ENCODE assay signal across 19 mouse cellular contexts in genomic region chr11:75922741-75923140, GRCm38 (mm10). TPM values are rescaled to one million over a fixed set of nuclear protein-coding genes. Genes with fewer than 3 reads are reported as not detected.
DNase-seq lines count a peak whose midpoint lies in the region; ATAC-seq and TF ChIP-seq lines count a peak whose summit lies in the region.
"Had no signal": no experiment of that assay in that cellular context is flagged by ENCODE, and none has a peak within 500 bp of the region (broad histone marks: within the 10 kb centered on the region; RNA-seq: fewer than 3 reads in every experiment).

No protein-coding gene starts in this region.

- WGBS in hindbrain, postnatal 0 days: 76% methylated on average over 4 of the region's 4 CpGs
- 83% methylated on average over 4 of the region's 4 CpGs for WGBS in hindbrain, embryonic 12.5 days
- WGBS in embryonic facial prominence, embryonic 13.5 days: 79% methylated on average over 4 of the region's 4 CpGs
- WGBS in intestine, postnatal 0 days: 83% methylated on average over 4 of the region's 4 CpGs

- H3K4me2 ChIP-seq in hindbrain, postnatal 0 days (ENCODE audit: low read depth, low read length): no peak overlapping the region
- H3K4me2 ChIP-seq in hindbrain, embryonic 12.5 days (replicated peaks): no peak overlapping the region
- H3K4me2 ChIP-seq in embryonic facial prominence, embryonic 13.5 days: no peak overlapping the region
- peak overlapping the region; percentile 58 for H3K4me2 ChIP-seq in intestine, postnatal 0 days (replicated peaks; ENCODE audit: low read depth)
- H3K4me2 ChIP-seq: embryonic facial prominence, embryonic 12.5 days; limb, embryonic 15.5 days; liver, embryonic 15.5 days; neural tube, embryonic 13.5 days had no signal

- peak; percentile 35; the same call in 1 of the 2 replicates for ATAC-seq in hindbrain, postnatal 0 days
- ATAC-seq in hindbrain, embryonic 12.5 days (ENCODE audit: low FRiP score): no peak
- ATAC-seq in embryonic facial prominence, embryonic 13.5 days (ENCODE audit: insufficient number of reproducible peaks, insufficient read depth, low FRiP score, low TSS enrichment, low read depth): no peak
- ATAC-seq in intestine, postnatal 0 days: no peak
- ATAC-seq: forebrain, embryonic 16.5 days had no signal

- no peaks in the 10 kb centered on the region for H3K9me3 ChIP-seq in hindbrain, postnatal 0 days (ENCODE audit: low read length)
- H3K9me3 ChIP-seq in hindbrain, embryonic 12.5 days (replicated peaks): no peaks in the 10 kb centered on the region
- H3K9me3 ChIP-seq in embryonic facial prominence, embryonic 13.5 days: no peaks in the 10 kb centered on the region
- H3K9me3 ChIP-seq in intestine, postnatal 0 days (ENCODE audit: control insufficient read depth): no peaks in the 10 kb centered on the region
- H3K9me3 ChIP-seq: embryonic facial prominence, embryonic 12.5 days; limb, embryonic 15.5 days; liver, embryonic 15.5 days; midbrain, embryonic 10.5 days; neural tube, embryonic 13.5 days had no signal

- DNase-seq in hindbrain, postnatal 0 days (ENCODE audit: low spot score): no peak
- DNase-seq in kidney, postnatal 10 days: peak; percentile 49
- no peak for DNase-seq in frontal cortex, postnatal 25 days (ENCODE audit: low spot score in 2 of 2)
- DNase-seq in yolk sac, embryonic 10.5 days (ENCODE audit: low spot score): no peak
- DNase-seq: cerebellum, adult 2 months; heart, adult 11 months; heart, postnatal 36 days; thymus, adult 2 months had no signal

- peaks cover 8% of the 10 kb centered on the region; the same call in 1 of the 2 replicates for H3K4me1 ChIP-seq in hindbrain, postnatal 0 days (ENCODE audit: insufficient read depth, low read length)
- H3K4me1 ChIP-seq in hindbrain, embryonic 12.5 days: peaks cover 20% of the 10 kb centered on the region
- H3K4me1 ChIP-seq in embryonic facial prominence, embryonic 13.5 days: peaks cover 24% of the 10 kb centered on the region
- H3K4me1 ChIP-seq in intestine, postnatal 0 days (replicated peaks; ENCODE audit: control insufficient read depth, insufficient read depth, low read length): peaks cover 7% of the 10 kb centered on the region; the same call in 1 of the 2 replicates

- H3K36me3 ChIP-seq in hindbrain, postnatal 0 days (ENCODE audit: insufficient read depth, low read length): no peaks in the 10 kb centered on the region
- H3K36me3 ChIP-seq in hindbrain, embryonic 12.5 days: no peaks in the 10 kb centered on the region
- H3K36me3 ChIP-seq in embryonic facial prominence, embryonic 13.5 days: no peaks in the 10 kb centered on the region
- H3K36me3 ChIP-seq in intestine, postnatal 0 days (ENCODE audit: control insufficient read depth, insufficient read depth): no peaks in the 10 kb centered on the region
- H3K36me3 ChIP-seq: embryonic facial prominence, embryonic 12.5 days; limb, embryonic 15.5 days; liver, embryonic 15.5 days; midbrain, embryonic 10.5 days; neural tube, embryonic 13.5 days had no signal

- no peak overlapping the region for H3K4me3 ChIP-seq in hindbrain, postnatal 0 days (ENCODE audit: low read length)
- no peak overlapping the region for H3K4me3 ChIP-seq in hindbrain, embryonic 12.5 days
- no peak overlapping the region for H3K4me3 ChIP-seq in embryonic facial prominence, embryonic 13.5 days
- H3K4me3 ChIP-seq in intestine, postnatal 0 days (ENCODE audit: low read depth, low read length): no peak overlapping the region
- H3K4me3 ChIP-seq: embryonic facial prominence, embryonic 12.5 days; layer of hippocampus, adult 2 months; limb, embryonic 15.5 days; liver, embryonic 15.5 days; midbrain, embryonic 10.5 days; neural tube, embryonic 13.5 days had no signal

- no peaks in the 10 kb centered on the region for H3K27me3 ChIP-seq in hindbrain, postnatal 0 days (ENCODE audit: insufficient read depth, low read length)
- no peaks in the 10 kb centered on the region for H3K27me3 ChIP-seq in hindbrain, embryonic 12.5 days
- H3K27me3 ChIP-seq in embryonic facial prominence, embryonic 13.5 days: no peaks in the 10 kb centered on the region
- no peaks in the 10 kb centered on the region for H3K27me3 ChIP-seq in intestine, postnatal 0 days (replicated peaks; ENCODE audit: control insufficient read depth, insufficient read depth, low read length)
- H3K27me3 ChIP-seq: embryonic facial prominence, embryonic 12.5 days; limb, embryonic 15.5 days; liver, embryonic 15.5 days; neural tube, embryonic 13.5 days had no signal

- no peak overlapping the region for H3K9ac ChIP-seq in hindbrain, postnatal 0 days (replicated peaks; ENCODE audit: low read length)
- H3K9ac ChIP-seq in hindbrain, embryonic 12.5 days: no peak overlapping the region
- no peak overlapping the region for H3K9ac ChIP-seq in embryonic facial prominence, embryonic 13.5 days
- H3K9ac ChIP-seq in intestine, postnatal 0 days (ENCODE audit: low read depth, low read length): no peak overlapping the region
- H3K9ac ChIP-seq: embryonic facial prominence, embryonic 12.5 days; limb, embryonic 15.5 days; liver, embryonic 15.5 days; neural tube, embryonic 13.5 days had no signal

- no peak overlapping the region for H3K27ac ChIP-seq in hindbrain, postnatal 0 days
- H3K27ac ChIP-seq in hindbrain, embryonic 12.5 days: no peak overlapping the region
- H3K27ac ChIP-seq in embryonic facial prominence, embryonic 13.5 days: 0 out of 2 replicates have a peak overlapping the region, but pooled peaks have one; percentile 22
- H3K27ac ChIP-seq in intestine, postnatal 0 days (ENCODE audit: low read depth, low read length): no peak overlapping the region
- H3K27ac ChIP-seq: embryonic facial prominence, embryonic 12.5 days; layer of hippocampus, adult 2 months; limb, embryonic 15.5 days; liver, embryonic 15.5 days; macrophage; midbrain, embryonic 10.5 days; neural tube, embryonic 13.5 days had no signal

- no peak for TF ChIP-seq CTCF in hindbrain, postnatal 0 days (IDR thresholded peaks at IDR 0.05; ENCODE audit: low read depth)
- no peak for TF ChIP-seq CTCF in intestine, postnatal 0 days (IDR thresholded peaks at IDR 0.05; ENCODE audit: low read depth)

RNA-seq across cellular contexts. Expression of gene Rph3al, which starts 15.5 kb away (rescaled TPM):
- 2.0 and 3.1 TPM in 2 replicates for total RNA-seq in hindbrain, postnatal 0 days (2014; rRNA removed)
- polyA plus RNA-seq in hindbrain, postnatal 0 days (2015; fragmentation: Nextera tagmentation; extraction: Ambion mirVana): 2.5 and 3.3 TPM in 2 replicates
- polyA plus RNA-seq in hindbrain, embryonic 12.5 days (2016; fragmentation: Nextera tagmentation; extraction: Ambion mirVana): 2.6 and 2.9 TPM in 2 replicates
- 2.6 and 3.2 TPM in 2 replicates for polyA plus RNA-seq in embryonic facial prominence, embryonic 13.5 days (2015; fragmentation: Nextera tagmentation; extraction: Ambion mirVana)
- polyA plus RNA-seq in intestine, postnatal 0 days (2015; fragmentation: Nextera tagmentation; extraction: Ambion mirVana): 10.5 and 12.9 TPM in 2 replicates
- polyA plus RNA-seq: macrophage had no signal
